Mouse (Mus musculus) lung, postnatal 14 days (tissue): ENCODE results near the gene Gm21119.
"Not testable (repeated sequence)": the region's sequence is repeated elsewhere in the genome, so short reads cannot be mapped to it uniquely, and the experiment has no call there.

Source experiments
- DNase-seq: peaks from one replicate; pipeline ENCODE4 v3.0.0; 2021

Gm21119 gene

GRCm38 (mm10) chr8:20678418-20678817 is 63.7 kb downstream of the Gm21119 start:
- DNase-seq = not testable (repeated sequence)
